Mouse (Mus musculus) stomach, postnatal 0 days (tissue): ENCODE results near the gene Mdm4. TPM values are rescaled to one million over a fixed set of nuclear protein-coding genes. Genes with fewer than 3 reads are reported as not detected.

Experiments
- ATAC-seq: fragments of 200-750 bp; cut with Nextera tagmentation; 2 replicates; pipeline ENCODE4 v1.8.0; 2017; ENCODE audit not compliant: low FRiP score, low TSS enrichment
- DNase-seq: peaks from one replicate; pipeline ENCODE4 v3.0.0-alpha.2; 2016; ENCODE audit warnings: low spot score
- H3K27ac ChIP-seq: fragments of 300-500 bp; sonication (generic); replicated peaks from 2 replicates; pipeline ENCODE4 v1.5.1; 2014; ENCODE audit warnings: mild to moderate bottlenecking, control low read depth
- H3K27me3 ChIP-seq: fragments of 300-500 bp; sonication (generic); 2 replicates; pipeline ENCODE4 v1.6.1; 2014; ENCODE audit warnings: low read length; ENCODE audit not compliant: control insufficient read depth, insufficient read depth
- H3K36me3 ChIP-seq: fragments of 300-500 bp; sonication (generic); 2 replicates; pipeline ENCODE4 v1.6.1; 2014; ENCODE audit warnings: low read length, mixed read lengths; ENCODE audit not compliant: control insufficient read depth, insufficient read depth
- H3K4me1 ChIP-seq: fragments of 300-500 bp; sonication (generic); replicated peaks from 2 replicates; pipeline ENCODE4 v1.6.1; 2014; ENCODE audit warnings: antibody characterized with exemption; ENCODE audit not compliant: control insufficient read depth, insufficient read depth
- H3K4me2 ChIP-seq: fragments of 300-500 bp; sonication (generic); replicated peaks from 2 replicates; pipeline ENCODE4 v1.6.1; 2014; ENCODE audit warnings: low read depth, mild to moderate bottlenecking, control low read depth, moderate library complexity
- H3K4me3 ChIP-seq: fragments of 300-500 bp; sonication (generic); 2 replicates; pipeline ENCODE4 v1.5.1; 2014; ENCODE audit warnings: low read depth, low read length, control low read depth
- H3K9ac ChIP-seq: fragments of 300-500 bp; sonication (generic); 2 replicates; pipeline ENCODE4 v1.6.1; 2014; ENCODE audit warnings: mild to moderate bottlenecking, low read length, control low read depth, mixed read lengths
- H3K9me3 ChIP-seq: fragments of 300-500 bp; sonication (generic); 2 replicates; pipeline ENCODE4 v1.6.1; 2016; ENCODE audit warnings: low read length; ENCODE audit not compliant: control insufficient read depth
- CTCF ChIP-seq: IDR thresholded peaks from 2 replicates; pipeline ENCODE4 v1.5.1; 2016; ENCODE audit warnings: antibody characterized with exemption, low read depth, mild to moderate bottlenecking, moderate library complexity
- EP300 ChIP-seq: optimal IDR thresholded peaks from 2 replicates; pipeline ENCODE3; 2016; ENCODE audit warnings: antibody characterized with exemption
- WGBS: fragments of 180-500 bp; shearing (Covaris S2); extraction: QIAGEN DNeasy Blood & Tissue Kit; methylation state at CpG from one replicate; pipeline ENCODE4 v1.1.7; 2014; 5-methylcytosine and 5-hydroxymethylcytosine counted together
- polyA plus RNA-seq: library from polyadenylated mRNA; unstranded; fragments of >200 nt; fragmentation: Nextera tagmentation; extraction: Ambion mirVana; gene quantifications from 2 replicates; pipeline ENCODE4 v1.2.1, GENCODE M21; 2015

Gene Mdm4
- polyA plus RNA-seq, 1 experiment from 2014 or later, result 11.3 TPM

DNA sequence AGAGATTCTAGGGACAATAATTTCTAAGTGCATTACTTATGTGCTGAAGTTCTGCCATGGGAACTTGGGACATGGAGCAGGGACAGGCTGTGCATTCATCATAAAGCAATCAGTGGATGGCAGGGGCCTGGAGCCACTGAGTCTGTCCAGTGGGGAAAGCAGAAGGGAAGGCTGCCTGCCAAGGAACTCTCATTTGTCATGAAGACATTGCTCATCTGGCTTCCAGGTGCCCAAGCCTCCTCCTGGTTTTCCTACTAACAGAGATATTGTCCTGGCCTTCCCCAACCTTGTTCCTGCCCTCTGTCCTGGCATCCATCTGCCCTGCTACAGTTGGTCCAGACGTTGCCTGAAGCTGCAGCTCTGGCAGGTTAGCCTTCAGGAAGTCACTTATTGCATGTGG, 53.0 kb downstream of the Mdm4 start:
- H3K27me3 ChIP-seq, result no peaks in the 10 kb centered on the region
- no peaks in the 10 kb centered on the region for H3K4me1 ChIP-seq
- TF ChIP-seq CTCF, result no peak
- no peak for TF ChIP-seq EP300
- H3K36me3 ChIP-seq, result peaks cover 3% of the 10 kb centered on the region; the same call in 1 of the 2 replicates
- H3K9ac ChIP-seq, result no peak overlapping the region
- 68% methylated on average over 1 of the region's 1 CpGs for WGBS
- DNase-seq (no peak), ATAC-seq (no peak)
- no peak overlapping the region for H3K4me2 ChIP-seq
- no peaks in the 10 kb centered on the region for H3K9me3 ChIP-seq
- no peak overlapping the region for H3K4me3 ChIP-seq
- H3K27ac ChIP-seq, result no peak overlapping the region

DNA sequence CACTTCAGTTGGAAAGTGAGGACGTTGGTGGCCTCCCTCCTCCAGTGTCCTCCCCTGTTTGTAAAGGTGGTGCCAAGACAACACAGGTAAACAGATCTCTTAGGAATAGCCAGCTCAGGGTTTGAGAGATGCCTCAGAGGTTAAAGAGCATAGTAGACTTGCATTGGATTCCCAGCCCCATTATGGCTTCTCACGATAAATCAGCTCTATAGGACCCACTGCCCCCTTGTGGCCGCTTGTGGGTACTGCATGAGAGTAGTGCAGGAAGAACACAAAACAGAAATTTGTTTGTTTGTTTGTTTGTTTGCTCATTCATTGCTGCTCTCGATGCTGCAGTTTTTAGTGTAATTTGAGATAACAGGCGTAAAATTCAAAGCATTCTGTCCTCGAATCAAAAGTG, 61.7 kb downstream of the Mdm4 start:
- Histone ChIP-seq H3K9ac (no peak overlapping the region), H3K4me1 (no peaks in the 10 kb centered on the region), H3K9me3 (no peaks in the 10 kb centered on the region), H3K27ac (no peak overlapping the region), H3K27me3 (no peaks in the 10 kb centered on the region), H3K4me3 (no peak overlapping the region), H3K4me2 (no peak overlapping the region), H3K36me3 (no peaks in the 10 kb centered on the region)
- peak; percentile 50 for DNase-seq
- TF ChIP-seq CTCF (peak; percentile 83), EP300 (no peak)
- WGBS, result 30% methylated on average over 6 of the region's 6 CpGs
- no peak for ATAC-seq

DNA sequence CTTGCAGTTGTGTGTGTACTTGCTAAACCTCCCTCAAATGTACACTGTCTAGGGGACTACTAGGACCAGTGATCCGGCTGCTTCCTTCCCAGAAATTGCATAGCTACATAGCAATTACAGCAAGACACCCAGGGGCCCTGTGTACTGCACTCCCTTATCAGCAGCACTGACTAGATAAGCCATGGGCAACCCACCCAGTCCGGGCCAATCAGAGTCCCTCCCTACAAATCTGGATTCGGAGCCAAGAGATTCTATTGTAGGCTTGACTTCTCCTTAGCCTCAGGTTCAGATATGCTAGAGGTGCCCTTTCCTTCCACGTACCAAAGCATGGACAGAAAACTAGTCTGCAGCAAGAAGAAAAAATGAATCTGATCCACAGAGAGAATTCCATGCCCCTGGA, 65.7 kb downstream of the Mdm4 start:
- H3K9ac ChIP-seq, result no peak overlapping the region
- no peaks in the 10 kb centered on the region for H3K4me1 ChIP-seq
- H3K9me3 ChIP-seq, result no peaks in the 10 kb centered on the region
- ATAC-seq (no peak), DNase-seq (no peak)
- H3K36me3 ChIP-seq, result no peaks in the 10 kb centered on the region
- H3K27ac ChIP-seq, result no peak overlapping the region
- H3K4me3 ChIP-seq, result no peak overlapping the region
- WGBS, result 57% methylated on average over 4 of the region's 4 CpGs
- no peak overlapping the region for H3K4me2 ChIP-seq
- TF ChIP-seq CTCF (no peak), EP300 (no peak)
- no peaks in the 10 kb centered on the region for H3K27me3 ChIP-seq

DNA sequence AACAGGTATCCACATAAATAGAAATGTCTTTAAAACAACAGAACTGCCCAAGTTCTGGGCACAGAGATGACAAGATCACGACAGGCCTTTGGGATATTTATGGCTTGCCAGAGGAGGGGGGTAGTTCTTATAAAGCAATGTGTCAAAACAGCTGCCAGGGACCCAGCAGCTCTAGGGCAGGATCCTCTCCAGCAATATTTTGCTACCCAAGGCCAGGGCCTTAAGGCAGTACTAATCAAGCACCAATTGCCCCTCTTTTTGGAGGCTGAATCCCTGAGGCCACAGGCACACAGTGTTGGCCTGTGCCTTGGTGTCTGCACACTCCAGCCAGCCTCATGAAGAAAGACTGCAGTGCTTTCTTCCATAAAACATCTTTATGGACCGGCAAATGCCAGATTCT, 66.3 kb downstream of the Mdm4 start:
- no peak overlapping the region for H3K27ac ChIP-seq
- no peaks in the 10 kb centered on the region for H3K4me1 ChIP-seq
- DNase-seq, result no peak
- 81% methylated on average over 2 of the region's 2 CpGs for WGBS
- TF ChIP-seq CTCF, result no peak
- no peak for TF ChIP-seq EP300
- no peak overlapping the region for H3K4me2 ChIP-seq
- no peaks in the 10 kb centered on the region for H3K27me3 ChIP-seq
- H3K36me3 ChIP-seq, result no peaks in the 10 kb centered on the region
- no peak for ATAC-seq
- no peak overlapping the region for H3K4me3 ChIP-seq
- H3K9me3 ChIP-seq, result no peaks in the 10 kb centered on the region
- H3K9ac ChIP-seq, result no peak overlapping the region

DNA sequence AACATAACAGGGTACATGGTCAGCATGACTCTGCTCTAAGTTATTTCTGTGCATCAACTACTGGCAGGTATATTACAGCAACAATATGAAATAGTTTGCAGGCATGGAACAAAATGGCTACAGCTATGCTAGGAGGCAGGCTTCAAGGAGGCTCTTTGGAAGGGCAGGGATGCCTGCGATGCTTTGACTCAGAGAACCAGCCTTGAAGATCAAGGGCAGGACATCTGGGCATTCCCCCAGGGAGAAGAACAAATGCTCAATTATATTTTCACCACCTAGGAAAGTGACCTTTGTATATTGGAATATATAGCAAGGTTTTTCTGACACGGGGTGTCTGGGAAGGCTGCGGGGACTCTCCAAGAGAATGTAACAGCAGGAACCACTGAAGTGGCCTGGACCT, 68.6 kb downstream of the Mdm4 start:
- H3K4me1 ChIP-seq, result no peaks in the 10 kb centered on the region
- H3K9ac ChIP-seq, result no peak overlapping the region
- 93% methylated on average over 3 of the region's 3 CpGs for WGBS
- H3K27ac ChIP-seq, result no peak overlapping the region
- no peaks in the 10 kb centered on the region for H3K27me3 ChIP-seq
- ATAC-seq (no peak), DNase-seq (no peak)
- no peaks in the 10 kb centered on the region for H3K9me3 ChIP-seq
- H3K4me2 ChIP-seq, result no peak overlapping the region
- TF ChIP-seq EP300, result no peak
- no peak for TF ChIP-seq CTCF
- H3K36me3 ChIP-seq, result no peaks in the 10 kb centered on the region
- H3K4me3 ChIP-seq, result no peak overlapping the region

DNA sequence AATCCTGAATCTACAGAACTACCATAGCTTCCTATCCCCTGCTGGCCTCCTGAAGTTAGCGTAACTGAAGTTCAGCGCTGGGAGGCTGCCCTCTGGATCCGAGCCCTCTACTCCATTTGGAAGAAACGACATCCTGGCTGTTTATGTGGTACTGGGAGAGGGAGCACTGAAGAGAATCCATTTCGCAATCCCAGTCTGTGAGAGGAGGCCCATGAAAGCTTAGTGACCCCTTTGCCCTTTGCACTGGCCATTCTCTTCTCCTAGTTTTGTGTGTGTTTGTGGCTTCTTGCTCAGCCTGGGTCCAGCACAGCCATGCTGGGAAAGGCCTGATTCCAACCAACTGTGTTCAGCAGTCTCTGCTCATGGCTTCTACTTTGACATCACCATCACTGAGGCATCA, 73.6 kb downstream of the Mdm4 start:
- H3K36me3 ChIP-seq, result no peaks in the 10 kb centered on the region
- no peak overlapping the region for H3K4me2 ChIP-seq
- H3K9ac ChIP-seq, result no peak overlapping the region
- H3K27me3 ChIP-seq, result no peaks in the 10 kb centered on the region; the same call in 1 of the 2 replicates
- no peak overlapping the region for H3K4me3 ChIP-seq
- ATAC-seq (no peak), DNase-seq (no peak)
- WGBS, result 74% methylated on average over 5 of the region's 5 CpGs
- H3K27ac ChIP-seq, result no peak overlapping the region
- H3K4me1 ChIP-seq, result no peaks in the 10 kb centered on the region
- H3K9me3 ChIP-seq, result no peaks in the 10 kb centered on the region
- TF ChIP-seq CTCF (no peak), EP300 (no peak)
